Mouse (Mus musculus): ENCODE data around the gene Dop1b.

GRCm38 (mm10) chr16:93779554-93779953, 67.8 kb downstream of the Dop1b start:
- no peak for TF ChIP-seq CTCF (IDR thresholded peaks at IDR 0.05; ENCODE audit: control insufficient read depth, insufficient read depth, low read length)
- no peak for TF ChIP-seq POLR2A (IDR thresholded peaks at IDR 0.05; ENCODE audit: borderline replicate concordance, control insufficient read depth, low read depth, low read length)
